Mouse (Mus musculus): Measurements from ENCODE around the gene Aqp9. TPM values are rescaled to one million over a fixed set of nuclear protein-coding genes. Genes with fewer than 3 reads are reported as not detected.
A peak's percentile ranks its signal among the peaks of the same experiment; 100 is the strongest.

Gene Aqp9
- polyA plus RNA-seq, 1 experiment from 2014 or later, result 0.51 TPM

GRCm38 (mm10) chr9:71187396-71187795, 18.9 kb upstream of the Aqp9 start:
- Histone ChIP-seq H3K4me1 (replicated peaks) (no peaks in the 10 kb centered on the region; the same call in 1 of the 2 replicates), H3K4me3 (no peak overlapping the region), H3K4me2 (no peak overlapping the region), H3K9ac (no peak overlapping the region), H3K27me3 (no peaks in the 10 kb centered on the region), H3K36me3 (no peaks in the 10 kb centered on the region), H3K9me3 (no peaks in the 10 kb centered on the region), H3K27ac (no peak overlapping the region)
- 93% methylated on average over 7 of the region's 7 CpGs for WGBS
- ATAC-seq (ENCODE audit: low FRiP score), result no peak

- no peak overlapping the region for H3K27ac ChIP-seq
- no peaks in the 10 kb centered on the region for H3K36me3 ChIP-seq
- H3K4me3 ChIP-seq, result no peak overlapping the region
- H3K4me1 ChIP-seq (replicated peaks), result no peaks in the 10 kb centered on the region; the same call in 1 of the 2 replicates
- H3K9me3 ChIP-seq, result no peaks in the 10 kb centered on the region
- WGBS, result 89% methylated on average over 2 of the region's 2 CpGs
- no peak for ATAC-seq (ENCODE audit: low FRiP score)
- H3K9ac ChIP-seq, result no peak overlapping the region
- H3K4me2 ChIP-seq, result no peak overlapping the region
- no peaks in the 10 kb centered on the region for H3K27me3 ChIP-seq
Measured at GRCm38 (mm10) chr9:71185823-71186222, 17.3 kb upstream of the Aqp9 start.

- Histone ChIP-seq H3K27me3 (no peaks in the 10 kb centered on the region), H3K4me2 (no peak overlapping the region), H3K4me3 (no peak overlapping the region), H3K9me3 (no peaks in the 10 kb centered on the region), H3K9ac (no peak overlapping the region), H3K4me1 (replicated peaks) (no peaks in the 10 kb centered on the region; the same call in 1 of the 2 replicates), H3K27ac (no peak overlapping the region), H3K36me3 (no peaks in the 10 kb centered on the region)
- no peak for ATAC-seq (ENCODE audit: low FRiP score)
Measured at GRCm38 (mm10) chr9:71185285-71185684, 16.8 kb upstream of the Aqp9 start.

GRCm38 (mm10) chr9:71179964-71180700, 11.7 kb upstream of the Aqp9 start:
- 80% methylated on average over 8 of the region's 8 CpGs for WGBS
- H3K36me3 ChIP-seq, result no peaks in the 10 kb centered on the region
- H3K9ac ChIP-seq, result no peak overlapping the region
- no peaks in the 10 kb centered on the region for H3K9me3 ChIP-seq
- no peak for ATAC-seq (ENCODE audit: low FRiP score)
- H3K27me3 ChIP-seq, result no peaks in the 10 kb centered on the region
- H3K4me1 ChIP-seq (replicated peaks), result no peaks in the 10 kb centered on the region
- H3K27ac ChIP-seq, result no peak overlapping the region
- no peak overlapping the region for H3K4me2 ChIP-seq
- H3K4me3 ChIP-seq, result no peak overlapping the region

- H3K36me3 ChIP-seq, result no peaks in the 10 kb centered on the region
- no peaks in the 10 kb centered on the region for H3K4me1 ChIP-seq (replicated peaks)
- H3K4me2 ChIP-seq, result no peak overlapping the region
- H3K9ac ChIP-seq, result no peak overlapping the region
- H3K9me3 ChIP-seq, result no peaks in the 10 kb centered on the region
- H3K4me3 ChIP-seq, result no peak overlapping the region
- no peak for ATAC-seq (ENCODE audit: low FRiP score)
- 81% methylated on average over 6 of the region's 6 CpGs for WGBS
- H3K27ac ChIP-seq, result no peak overlapping the region
- H3K27me3 ChIP-seq, result no peaks in the 10 kb centered on the region
Measured at GRCm38 (mm10) chr9:71179276-71179896, 10.9 kb upstream of the Aqp9 start.

GRCm38 (mm10) chr9:71175686-71176085, 7.2 kb upstream of the Aqp9 start:
- WGBS, result 96% methylated on average over 1 of the region's 1 CpGs
- no peaks in the 10 kb centered on the region for H3K27me3 ChIP-seq
- no peak overlapping the region for H3K4me2 ChIP-seq
- H3K9ac ChIP-seq, result no peak overlapping the region
- no peak overlapping the region for H3K27ac ChIP-seq
- H3K4me1 ChIP-seq (replicated peaks), result no peaks in the 10 kb centered on the region
- no peaks in the 10 kb centered on the region for H3K36me3 ChIP-seq
- no peaks in the 10 kb centered on the region for H3K9me3 ChIP-seq
- H3K4me3 ChIP-seq, result no peak overlapping the region
- ATAC-seq (ENCODE audit: low FRiP score), result no peak

- no peaks in the 10 kb centered on the region for H3K4me1 ChIP-seq (replicated peaks)
- no peaks in the 10 kb centered on the region for H3K9me3 ChIP-seq
- H3K27me3 ChIP-seq, result no peaks in the 10 kb centered on the region
- ATAC-seq (ENCODE audit: low FRiP score), result no peak
- no peak overlapping the region for H3K9ac ChIP-seq
- no peaks in the 10 kb centered on the region for H3K36me3 ChIP-seq
- 83% methylated on average over 5 of the region's 5 CpGs for WGBS
- H3K4me2 ChIP-seq, result no peak overlapping the region
- no peak overlapping the region for H3K4me3 ChIP-seq
- H3K27ac ChIP-seq, result no peak overlapping the region
Measured at GRCm38 (mm10) chr9:71174316-71174975, 6.0 kb upstream of the Aqp9 start.

- H3K36me3 ChIP-seq, result no peaks in the 10 kb centered on the region
Measured at GRCm38 (mm10) chr9:71173533-71173932, 5.1 kb upstream of the Aqp9 start.

GRCm38 (mm10) chr9:71167473-71168215, 838 bp downstream of the Aqp9 start:
- Histone ChIP-seq H3K27ac (peak overlapping the region; percentile 69; the same call in 1 of the 2 replicates), H3K27me3 (no peaks in the 10 kb centered on the region), H3K9ac (no peak overlapping the region), H3K4me2 (no peak overlapping the region), H3K4me1 (replicated peaks) (peaks cover 4% of the 10 kb centered on the region; the same call in 1 of the 2 replicates), H3K4me3 (no peak overlapping the region), H3K36me3 (no peaks in the 10 kb centered on the region), H3K9me3 (no peaks in the 10 kb centered on the region)
- no peak for ATAC-seq (ENCODE audit: low FRiP score)
- 40% methylated on average over 2 of the region's 2 CpGs for WGBS

More at GRCm38 (mm10) chr9:71173533-71173932, 5.1 kb upstream of the Aqp9 start:
- Histone ChIP-seq H3K9ac (no peak overlapping the region), H3K4me1 (replicated peaks) (no peaks in the 10 kb centered on the region), H3K4me2 (no peak overlapping the region), H3K4me3 (no peak overlapping the region), H3K9me3 (no peaks in the 10 kb centered on the region), H3K27me3 (no peaks in the 10 kb centered on the region), H3K27ac (no peak overlapping the region)
- WGBS, result 73% methylated on average over 9 of the region's 9 CpGs
- ATAC-seq (ENCODE audit: low FRiP score), result no peak

GRCm38 (mm10) chr9:71166871-71167465, 1.5 kb downstream of the Aqp9 start:
- no peak overlapping the region for H3K27ac ChIP-seq
- 67% methylated on average over 5 of the region's 5 CpGs for WGBS
- no peaks in the 10 kb centered on the region for H3K36me3 ChIP-seq
- H3K4me1 ChIP-seq (replicated peaks), result peaks cover 4% of the 10 kb centered on the region; the same call in 1 of the 2 replicates
- H3K27me3 ChIP-seq, result no peaks in the 10 kb centered on the region
- no peak for ATAC-seq (ENCODE audit: low FRiP score)
- H3K4me2 ChIP-seq, result no peak overlapping the region
- no peaks in the 10 kb centered on the region for H3K9me3 ChIP-seq
- no peak overlapping the region for H3K9ac ChIP-seq
- no peak overlapping the region for H3K4me3 ChIP-seq

GRCm38 (mm10) chr9:71166019-71166705, 2.3 kb downstream of the Aqp9 start:
- H3K4me1 ChIP-seq (replicated peaks), result peaks cover 4% of the 10 kb centered on the region; the same call in 1 of the 2 replicates
- ATAC-seq (ENCODE audit: low FRiP score), result no peak
- no peak overlapping the region for H3K4me2 ChIP-seq
- H3K27me3 ChIP-seq, result no peaks in the 10 kb centered on the region
- H3K9ac ChIP-seq, result no peak overlapping the region
- H3K36me3 ChIP-seq, result no peaks in the 10 kb centered on the region
- WGBS, result 91% methylated on average over 5 of the region's 5 CpGs
- no peak overlapping the region for H3K4me3 ChIP-seq
- no peak overlapping the region for H3K27ac ChIP-seq
- H3K9me3 ChIP-seq, result no peaks in the 10 kb centered on the region
